Mouse (Mus musculus) cerebellum, postnatal 14 days (tissue): ENCODE measurements around the gene Ccl7.
A peak's percentile ranks its signal among the peaks of the same experiment; 100 is the strongest.

Experiments
- DNase-seq, 2 experiments: peaks; one replicate each; pipeline ENCODE4 v3.0.0; 2021; ENCODE audit warnings: mixed read lengths in 2 of 2

Ccl7 gene

DNA sequence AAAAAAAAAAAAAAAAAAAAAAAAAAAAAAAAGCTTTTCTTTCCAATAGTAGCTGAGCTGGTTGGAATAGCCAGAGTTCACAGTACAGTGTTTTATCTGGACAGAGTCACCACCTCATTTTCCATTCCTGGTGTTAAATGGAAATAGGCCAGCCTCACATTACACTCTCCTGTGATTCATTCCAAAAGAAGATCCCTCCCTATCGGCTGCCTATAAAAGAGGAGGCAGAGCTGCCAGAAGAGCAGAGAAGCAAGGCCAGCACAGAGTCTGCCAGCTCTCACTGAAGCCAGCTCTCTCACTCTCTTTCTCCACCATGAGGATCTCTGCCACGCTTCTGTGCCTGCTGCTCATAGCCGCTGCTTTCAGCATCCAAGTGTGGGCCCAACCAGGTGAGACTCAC is at the start of gene Ccl7:
Gene Ccl7, plus strand, starts transcription at position 242 of the 400 bp plus-strand sequence.
- peak; percentile 56 to 72 for DNase-seq

DNA sequence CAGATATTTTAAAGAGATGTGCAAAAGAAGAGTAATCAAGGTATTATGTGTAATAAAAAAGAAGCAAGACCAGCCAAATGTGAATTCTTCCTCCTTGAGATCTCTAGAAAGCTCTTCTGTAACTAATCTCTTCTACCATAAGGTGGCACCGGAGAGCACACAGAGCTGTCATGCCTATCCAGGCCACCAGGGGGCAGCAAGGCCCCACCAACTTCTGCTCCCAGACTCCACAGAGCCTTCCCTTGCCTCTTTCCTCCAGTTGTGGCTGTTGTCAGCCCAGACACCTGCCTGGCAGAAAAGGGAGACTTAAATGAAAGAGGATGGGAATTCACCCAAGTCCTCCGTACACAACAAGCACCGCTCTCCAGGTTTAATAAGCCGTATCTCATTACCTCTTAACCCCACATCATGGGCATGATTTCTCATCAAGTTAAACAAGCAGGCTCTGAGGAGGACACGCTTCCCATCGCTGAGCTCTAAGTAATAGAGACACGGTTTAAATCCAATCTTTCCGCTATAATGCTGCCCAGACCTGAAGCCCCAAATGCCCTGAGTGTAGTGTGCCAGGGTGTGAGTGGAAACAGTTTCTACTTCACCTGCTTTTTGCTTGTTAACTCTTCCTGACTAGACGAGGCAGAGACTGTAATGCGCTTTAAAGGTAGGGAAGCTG is 49.2 kb upstream of the Ccl7 start:
- peak; percentile 84 to 87 for DNase-seq

DNA sequence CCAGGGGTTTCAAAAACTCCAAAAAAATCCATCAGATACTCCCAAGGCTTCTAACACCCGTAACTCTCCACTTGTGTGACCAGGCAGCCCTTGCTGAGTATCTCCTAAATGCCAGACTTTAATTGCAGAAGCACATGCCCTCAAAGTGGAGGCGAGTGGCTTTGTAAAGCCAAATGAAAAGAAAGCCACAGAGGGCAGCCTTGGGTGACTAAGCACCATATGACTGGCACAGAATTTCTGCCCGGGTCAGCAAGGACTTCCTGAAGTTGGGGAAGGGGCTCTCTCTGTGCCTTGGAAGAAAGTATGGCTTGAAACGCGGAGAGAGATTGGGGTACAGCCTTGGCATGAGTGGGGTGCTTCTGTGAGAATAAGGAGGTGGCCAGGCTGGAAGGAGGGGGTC is 48.4 kb upstream of the Ccl7 start:
- no peak for DNase-seq

DNA sequence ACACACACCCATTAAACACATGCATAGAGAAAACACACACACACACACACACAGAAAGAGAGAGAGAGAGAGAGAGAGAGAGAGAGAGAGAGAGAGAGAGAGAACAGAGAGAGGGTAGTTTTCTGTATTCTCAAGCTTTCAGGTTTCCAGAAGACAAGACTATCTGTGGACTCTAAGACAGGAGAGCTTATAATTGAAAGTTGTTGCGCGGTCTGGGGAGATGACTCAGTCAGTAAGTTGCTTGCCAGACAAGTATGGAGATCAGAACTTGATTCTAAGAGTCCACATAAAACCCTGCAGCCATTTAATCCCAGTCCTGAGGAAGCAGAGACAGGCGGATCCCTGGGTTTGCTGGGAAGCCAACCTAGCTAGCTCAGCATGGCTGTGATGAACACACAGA is 46.9 kb upstream of the Ccl7 start:
- DNase-seq = no peak

DNA sequence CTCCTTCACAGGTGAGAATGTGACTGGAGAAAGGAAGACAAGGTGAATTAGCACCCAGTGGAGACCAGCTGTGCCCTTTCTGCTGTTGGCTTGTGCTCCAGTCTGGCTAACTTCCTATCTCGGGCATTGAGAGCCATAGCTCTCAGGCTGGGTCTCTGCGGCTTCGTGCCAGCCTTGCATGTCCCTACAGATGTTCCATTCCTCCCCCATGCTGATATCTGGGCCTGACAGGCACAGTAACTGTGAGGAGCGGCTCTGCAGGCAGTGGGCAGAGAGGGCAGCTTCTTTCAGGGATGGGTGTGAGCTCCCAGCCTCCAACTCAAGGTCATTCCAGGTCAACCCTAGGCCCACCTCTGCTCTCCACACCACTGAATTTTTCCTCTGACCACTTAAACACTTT is 46.0 kb upstream of the Ccl7 start:
- no peak for DNase-seq

DNA sequence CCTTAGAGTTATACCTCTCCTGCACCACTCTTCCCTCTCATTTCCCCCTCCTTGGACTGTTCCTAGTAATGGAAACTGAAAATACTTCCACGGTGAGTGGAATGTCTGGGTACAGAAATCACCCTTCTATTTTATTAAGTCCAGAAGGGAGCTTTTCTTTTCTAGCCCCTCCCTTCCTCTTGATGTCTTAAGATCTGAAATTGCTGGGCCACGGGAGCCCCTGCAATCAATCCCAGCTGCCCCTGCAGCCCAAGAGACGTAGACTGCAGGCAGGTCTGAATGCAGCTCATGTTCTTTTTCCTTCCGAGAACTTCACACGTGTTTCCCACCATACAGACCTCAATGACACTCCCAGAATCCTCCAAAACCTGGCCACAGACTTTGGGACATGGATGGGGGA is 44.9 kb upstream of the Ccl7 start:
- DNase-seq = no peak

DNA sequence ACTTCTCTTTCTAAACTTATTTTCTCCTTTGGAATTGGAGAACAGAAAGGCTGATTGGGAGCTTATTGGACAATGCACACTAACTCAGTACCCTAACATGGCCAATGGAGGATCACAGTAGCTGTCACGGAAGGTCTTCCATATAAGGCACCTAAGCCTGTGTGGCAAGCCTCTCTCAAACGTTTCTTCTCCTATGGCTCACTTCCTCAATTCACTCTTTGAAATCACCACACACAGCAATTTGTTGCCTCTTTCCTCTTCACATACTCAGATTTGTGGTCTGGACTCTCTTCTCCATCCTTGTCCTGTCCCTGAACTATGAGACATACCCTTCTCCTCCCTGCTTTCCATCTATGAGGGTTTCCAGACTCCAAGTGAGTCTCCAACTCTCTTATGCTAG is 40.7 kb upstream of the Ccl7 start:
- DNase-seq = no peak

DNA sequence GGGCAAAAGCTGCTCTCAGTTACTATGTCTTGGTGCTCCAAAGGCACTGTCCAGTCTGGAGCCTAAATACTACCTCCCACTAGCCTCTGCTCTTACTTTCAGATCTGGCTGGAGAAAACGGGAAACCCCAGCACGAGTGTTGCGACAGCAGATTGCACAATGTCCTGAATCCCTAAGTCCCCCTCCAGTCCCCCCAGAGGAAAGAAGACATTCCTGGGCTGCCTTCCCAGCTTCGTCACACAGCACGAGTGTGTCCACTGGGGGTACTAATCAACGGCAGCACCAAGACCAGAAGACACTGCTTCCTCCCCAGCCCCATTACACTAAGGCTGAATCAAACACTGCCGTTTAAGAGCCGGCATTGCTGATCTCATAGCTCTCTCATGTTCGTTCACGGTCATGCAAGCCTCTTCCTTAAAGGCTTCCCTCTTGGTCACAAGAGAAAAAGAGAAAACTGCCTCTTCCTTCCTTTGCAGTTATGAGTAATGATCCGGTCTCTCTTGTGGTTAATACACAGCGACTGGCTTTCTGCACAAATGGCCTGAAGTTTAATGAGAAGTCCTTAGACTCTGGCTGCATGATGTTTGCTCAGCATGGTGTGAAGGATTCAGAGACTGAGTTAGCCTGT is 38.6 kb upstream of the Ccl7 start:
- no peak for DNase-seq

DNA sequence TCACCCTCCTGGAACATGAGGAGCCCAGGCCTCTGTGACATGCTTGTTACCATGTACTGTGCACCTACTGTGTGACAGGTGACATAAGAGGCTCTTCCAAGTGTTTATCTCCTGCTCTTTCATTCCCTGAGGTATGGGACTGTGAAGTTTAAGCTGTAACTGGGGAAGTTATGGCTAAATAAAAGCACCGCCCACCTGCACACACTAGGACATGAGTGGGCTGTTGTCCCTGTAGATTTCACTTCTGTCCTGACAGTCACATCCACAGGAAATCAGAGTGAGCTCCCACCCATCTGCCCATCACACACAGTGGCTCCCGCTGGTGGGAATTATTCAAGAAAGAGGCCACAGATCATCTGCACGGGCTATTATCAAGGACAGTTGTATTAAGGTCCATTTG is 35.4 kb upstream of the Ccl7 start:
- DNase-seq = no peak

DNA sequence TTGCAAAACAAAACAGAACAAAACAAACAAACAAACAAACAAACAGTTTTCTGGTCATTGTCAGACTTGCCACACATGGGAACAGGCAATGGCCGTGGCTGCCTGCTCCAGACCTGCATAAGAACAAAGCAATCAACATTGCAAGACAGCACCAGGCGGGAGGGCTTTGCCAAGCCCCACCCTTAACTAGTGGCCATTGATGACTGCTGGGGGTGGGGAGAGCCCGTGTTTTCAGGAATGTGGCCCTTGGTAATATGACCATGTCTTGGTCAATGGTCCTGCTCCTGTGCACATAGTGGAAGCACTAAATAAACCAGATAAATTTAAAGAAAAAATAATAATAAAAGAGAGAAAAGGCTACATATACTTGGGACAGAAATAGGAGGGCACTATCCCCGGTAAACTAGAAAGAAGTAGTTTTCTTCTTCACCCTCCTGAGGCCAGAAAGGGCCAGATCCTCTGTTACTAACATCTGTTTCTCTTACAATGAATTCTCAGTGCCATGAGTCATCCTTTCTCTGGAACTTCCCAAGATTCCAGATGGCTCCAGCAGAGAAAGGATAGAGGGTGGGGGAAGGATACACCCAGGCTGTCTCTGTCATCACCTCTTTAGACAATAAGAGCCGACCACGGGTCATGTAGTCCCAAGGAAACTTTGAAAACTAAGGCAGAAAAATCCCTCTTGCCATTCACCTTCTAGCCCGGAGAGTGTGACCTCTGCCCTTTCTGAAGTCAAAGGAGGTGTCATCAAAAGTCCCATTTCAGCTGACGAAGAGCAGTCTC is 33.9 kb upstream of the Ccl7 start:
- no peak for DNase-seq

DNA sequence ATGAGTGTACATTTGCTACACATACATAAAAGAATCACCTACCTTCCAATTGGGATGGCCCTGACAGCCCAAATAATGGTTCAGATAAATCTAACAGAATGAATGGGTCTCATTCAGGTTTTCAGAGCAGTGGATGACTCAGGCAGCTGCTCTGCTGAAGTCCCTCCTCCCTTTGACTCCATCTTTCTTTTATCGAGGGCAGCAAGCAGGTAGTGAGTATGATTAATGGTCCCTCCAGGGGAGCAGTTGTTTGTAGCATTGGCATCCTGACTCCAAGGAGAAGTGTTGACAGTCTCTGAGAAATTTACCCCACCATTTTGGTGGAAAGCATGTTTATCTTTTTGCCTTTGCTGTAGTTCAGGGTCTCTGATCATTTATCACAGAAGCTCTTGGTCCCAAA is 31.8 kb upstream of the Ccl7 start:
- no peak for DNase-seq

DNA sequence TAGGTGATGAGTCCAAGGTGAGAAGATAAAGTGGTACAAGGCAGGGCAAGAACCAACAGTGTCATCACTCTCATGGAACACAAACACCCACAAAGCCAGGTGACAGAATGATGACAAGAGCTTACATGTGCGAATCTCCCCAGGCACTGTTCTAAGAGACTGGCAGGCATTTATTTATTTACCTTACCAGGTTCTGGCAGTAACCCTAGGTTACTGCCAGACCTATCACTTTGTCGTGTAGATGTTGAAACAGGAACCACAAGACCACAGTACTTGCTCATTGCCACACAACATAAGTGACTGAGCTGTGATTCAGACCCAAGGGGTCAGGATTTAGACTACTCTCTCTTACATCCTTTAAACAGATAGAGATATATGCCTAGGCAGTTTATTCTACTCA is 30.4 kb upstream of the Ccl7 start:
- no peak for DNase-seq

DNA sequence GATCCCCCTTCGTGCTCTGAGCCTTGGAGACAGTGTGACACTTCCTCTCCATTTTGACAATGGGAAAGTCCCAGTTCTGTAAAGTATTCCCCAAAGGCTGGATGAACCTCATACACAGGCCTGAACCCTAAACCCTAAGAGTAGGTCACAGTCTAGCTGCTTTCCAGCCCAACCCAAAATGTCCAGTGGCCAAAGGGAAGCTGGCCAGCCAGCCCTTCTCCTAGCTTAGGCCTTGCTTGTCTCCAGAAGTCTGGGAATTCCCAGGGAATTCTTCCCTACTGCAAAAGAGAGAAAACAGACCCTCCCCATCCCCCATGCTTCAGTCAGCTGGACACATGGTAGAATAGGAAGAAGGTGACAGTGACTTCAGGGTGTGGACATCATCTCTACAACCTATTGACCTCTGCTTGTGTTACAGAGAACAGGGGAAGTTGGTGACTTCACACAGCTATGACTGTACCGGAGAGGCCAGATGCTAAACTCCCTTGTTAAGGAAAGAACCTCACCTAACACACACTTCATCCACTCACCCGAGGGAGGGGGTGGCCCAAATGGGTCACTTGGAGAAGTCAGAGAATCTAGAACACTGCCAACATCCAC is 29.2 kb upstream of the Ccl7 start:
- DNase-seq = no peak

DNA sequence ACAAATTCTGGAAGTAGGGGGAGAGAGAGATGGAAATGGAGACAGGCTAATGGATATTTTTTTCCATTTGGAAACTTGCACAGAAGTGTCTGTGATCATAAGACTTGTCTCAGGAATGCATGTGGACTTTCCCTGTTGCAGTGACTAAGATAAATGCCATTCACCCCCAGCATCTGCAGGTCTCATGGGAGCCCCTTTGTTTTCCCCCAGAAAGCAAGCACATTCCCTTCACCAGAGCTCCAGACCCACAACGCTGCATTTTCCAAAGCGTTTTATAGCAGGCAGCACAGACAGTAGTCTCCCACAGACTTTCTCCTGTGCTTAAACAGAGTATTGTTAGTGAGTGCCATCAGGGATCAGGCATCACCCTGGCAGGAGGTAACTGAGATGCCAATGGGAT is 26.1 kb upstream of the Ccl7 start:
- no peak for DNase-seq

DNA sequence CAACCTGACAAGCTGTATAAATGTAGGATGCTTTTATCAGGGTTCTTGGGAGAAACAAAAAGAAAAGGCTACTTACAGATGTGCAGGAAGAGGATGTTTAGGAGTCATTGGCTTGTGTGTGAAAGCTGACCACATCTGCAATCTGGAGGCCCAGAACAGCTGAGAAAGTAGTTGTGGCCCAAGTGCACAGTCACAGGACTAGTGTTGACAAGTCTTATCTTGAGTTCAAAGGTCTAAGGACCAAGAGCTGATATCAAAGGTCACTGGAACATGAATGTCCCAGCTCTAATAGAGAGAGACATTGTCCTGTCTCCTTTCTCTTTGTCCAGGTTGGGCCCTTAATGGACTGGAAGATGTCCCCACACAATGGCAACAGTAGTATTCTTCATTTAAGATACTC is 25.7 kb upstream of the Ccl7 start:
- no peak for DNase-seq

DNA sequence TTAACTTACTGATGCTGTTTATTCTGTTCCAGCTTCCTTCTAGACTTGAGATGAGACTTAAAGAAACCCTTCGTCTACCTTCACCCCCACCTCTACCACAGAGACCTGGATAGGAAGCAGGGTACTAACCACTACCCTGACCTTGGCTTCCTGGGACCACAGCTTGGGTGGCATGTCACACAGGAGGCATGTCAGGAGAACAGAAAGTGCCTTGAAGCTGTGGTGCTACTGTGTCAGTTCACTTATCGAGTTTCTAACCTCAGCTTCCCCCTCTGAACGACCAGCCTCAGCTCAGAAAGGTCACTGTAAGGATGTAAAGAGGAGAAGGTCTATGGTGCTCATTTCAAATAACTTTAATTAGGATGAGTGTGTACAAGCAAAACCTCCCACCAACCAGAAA is 24.1 kb upstream of the Ccl7 start:
- DNase-seq = no peak

DNA sequence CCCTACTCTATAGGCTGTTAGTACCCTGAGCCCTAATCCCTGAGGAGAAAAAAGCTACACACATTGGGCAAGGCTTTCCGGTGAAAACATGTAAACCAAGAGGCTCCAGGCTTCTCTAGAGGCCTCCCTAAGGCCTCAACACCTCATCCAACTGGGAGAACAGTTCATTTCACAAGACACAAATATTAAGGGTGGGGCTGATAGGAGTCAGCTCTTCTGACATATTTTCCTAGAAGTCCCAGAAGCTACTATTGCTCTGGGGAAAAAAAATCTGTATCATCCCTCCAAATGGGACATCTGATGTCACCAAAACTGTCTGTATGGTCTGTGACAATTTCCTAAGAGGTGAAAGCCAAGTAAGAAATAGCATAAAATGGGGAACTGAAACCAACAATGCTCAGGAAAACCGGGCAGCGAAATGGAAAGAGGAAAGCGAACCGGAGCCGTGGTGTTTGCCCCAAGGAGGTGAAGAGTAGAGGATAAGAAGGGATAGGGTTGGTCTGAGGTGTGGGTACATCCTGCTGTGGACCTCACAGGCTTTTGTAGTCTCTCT is 22.9 kb upstream of the Ccl7 start:
- no peak for DNase-seq

DNA sequence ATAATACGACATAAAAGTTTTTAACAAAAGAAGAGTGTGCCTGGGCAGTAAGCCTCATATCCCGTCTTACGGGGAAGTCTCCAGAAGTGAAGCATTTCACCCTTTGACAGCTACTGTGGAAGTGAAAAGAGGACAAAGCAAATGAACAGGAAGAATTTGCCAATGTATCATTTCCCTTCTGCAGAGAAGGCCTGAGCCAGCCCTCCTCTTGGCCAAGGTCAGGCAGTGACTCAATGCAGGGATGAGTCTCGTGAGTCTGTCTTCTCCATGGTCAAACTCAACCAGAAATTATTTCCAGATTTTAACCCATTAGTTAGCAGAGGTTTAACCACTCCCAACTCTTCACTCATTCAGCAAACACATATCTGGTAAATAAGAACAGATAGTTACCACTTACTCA is 21.7 kb upstream of the Ccl7 start:
- no peak for DNase-seq

DNA sequence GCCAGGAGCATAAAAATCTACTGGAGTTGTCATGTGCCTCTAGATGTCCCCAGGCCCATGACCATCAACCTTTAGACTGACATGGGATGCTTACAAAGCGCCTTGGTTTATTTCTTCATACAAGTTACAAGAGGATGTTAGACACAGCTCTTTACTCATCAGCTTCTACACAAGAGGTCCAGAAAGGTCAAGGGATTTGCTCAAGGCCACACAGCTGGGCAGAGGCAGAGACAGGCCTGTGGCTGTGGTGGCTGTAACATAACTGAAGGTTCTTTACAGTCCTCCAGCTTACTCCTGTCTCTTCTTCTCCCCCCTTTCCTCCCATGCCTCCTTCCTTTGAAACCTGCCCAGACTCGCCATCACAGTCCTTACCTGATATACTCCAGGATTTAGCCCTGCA is 15.3 kb upstream of the Ccl7 start:
- no peak for DNase-seq

DNA sequence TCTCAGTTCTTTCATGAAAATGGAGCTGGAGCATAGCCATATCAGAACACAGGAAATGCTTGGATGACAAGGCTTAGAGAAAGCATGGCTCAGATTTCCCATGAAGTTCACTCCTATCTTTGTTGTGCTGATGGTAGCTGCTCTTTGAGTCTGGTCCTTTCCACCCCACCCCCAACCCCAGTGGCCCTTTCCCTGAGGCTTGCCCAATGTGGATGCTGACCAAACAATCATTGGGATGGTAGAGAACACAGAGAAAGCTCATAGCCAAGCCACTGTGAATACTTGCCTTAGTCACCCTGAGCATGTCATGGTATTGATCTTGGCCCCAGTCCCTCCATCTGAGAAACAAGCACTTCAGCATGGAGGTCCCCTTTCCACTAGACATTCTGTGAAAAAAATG is 13.4 kb upstream of the Ccl7 start:
- DNase-seq = no peak

DNA sequence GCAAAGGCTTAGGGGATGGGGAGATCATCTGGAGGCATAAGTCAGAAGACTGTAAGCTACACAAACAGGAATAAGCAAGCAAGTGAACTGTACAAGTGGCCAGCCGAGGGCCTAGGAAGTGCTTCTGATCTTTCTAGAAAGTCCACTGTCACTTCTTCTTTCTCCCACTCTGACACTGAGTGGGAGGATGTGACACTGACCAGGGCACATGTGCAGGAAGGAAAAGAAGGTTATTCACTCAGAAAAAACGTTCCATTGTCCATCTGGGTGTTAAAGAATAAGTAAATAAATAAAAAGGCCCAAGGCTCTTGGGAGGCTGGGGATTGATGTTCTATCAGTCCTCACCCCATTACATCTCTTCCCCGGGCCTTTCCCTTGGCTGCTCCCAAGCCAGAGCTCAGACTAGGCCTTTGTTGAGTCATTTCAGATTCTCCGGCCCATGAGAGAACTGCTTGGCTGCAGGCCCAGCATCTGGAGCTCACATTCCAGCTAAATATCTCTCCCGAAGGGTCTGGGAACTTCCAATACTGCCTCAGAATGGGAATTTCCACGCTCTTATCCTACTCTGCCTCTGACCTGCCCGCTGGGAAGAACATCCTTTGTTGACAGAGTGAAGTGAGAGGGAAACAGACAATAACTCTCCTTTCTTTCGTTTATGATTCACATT is 12.7 kb upstream of the Ccl7 start:
- DNase-seq = no peak

DNA sequence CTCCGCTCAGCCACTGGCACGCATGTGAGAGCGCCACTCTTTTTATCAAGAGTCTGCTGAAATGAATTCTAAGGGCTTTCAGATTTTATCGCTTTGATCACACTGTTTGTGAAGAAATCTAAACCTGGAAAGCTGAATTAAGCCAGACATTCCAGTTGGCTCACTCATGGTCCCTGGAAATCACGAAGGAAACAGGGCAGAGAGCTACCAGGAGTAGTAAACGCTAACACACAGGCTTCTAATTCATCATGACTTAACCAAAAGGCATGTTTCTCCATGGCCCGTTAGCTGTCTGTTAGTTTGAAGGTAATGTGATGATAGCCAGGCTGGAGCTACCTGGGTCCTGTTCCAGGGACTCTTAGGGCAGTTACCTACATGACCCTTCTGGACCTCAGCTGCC is 11.1 kb upstream of the Ccl7 start:
- no peak for DNase-seq

DNA sequence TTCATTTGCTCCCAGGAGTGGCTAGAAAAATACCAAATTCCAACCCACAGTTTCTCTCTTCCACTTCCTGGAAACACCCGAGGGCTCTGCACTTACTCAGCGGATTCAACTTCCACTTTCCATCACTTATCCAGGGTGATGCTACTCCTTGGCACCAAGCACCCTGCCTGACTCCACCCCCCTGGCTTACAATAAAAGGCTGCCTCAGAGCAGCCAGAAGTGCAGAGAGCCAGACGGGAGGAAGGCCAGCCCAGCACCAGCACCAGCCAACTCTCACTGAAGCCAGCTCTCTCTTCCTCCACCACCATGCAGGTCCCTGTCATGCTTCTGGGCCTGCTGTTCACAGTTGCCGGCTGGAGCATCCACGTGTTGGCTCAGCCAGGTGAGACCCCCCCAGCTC is 10.2 kb upstream of the Ccl7 start, which contains the start of gene Ccl2:
Gene Ccl2, plus strand, starts transcription at position 216 of the 400 bp plus-strand sequence.
- DNase-seq = peak; percentile 68 to 69
